8 mouse cellular contexts compared by ENCODE assay signal in the genomic region with DNA sequence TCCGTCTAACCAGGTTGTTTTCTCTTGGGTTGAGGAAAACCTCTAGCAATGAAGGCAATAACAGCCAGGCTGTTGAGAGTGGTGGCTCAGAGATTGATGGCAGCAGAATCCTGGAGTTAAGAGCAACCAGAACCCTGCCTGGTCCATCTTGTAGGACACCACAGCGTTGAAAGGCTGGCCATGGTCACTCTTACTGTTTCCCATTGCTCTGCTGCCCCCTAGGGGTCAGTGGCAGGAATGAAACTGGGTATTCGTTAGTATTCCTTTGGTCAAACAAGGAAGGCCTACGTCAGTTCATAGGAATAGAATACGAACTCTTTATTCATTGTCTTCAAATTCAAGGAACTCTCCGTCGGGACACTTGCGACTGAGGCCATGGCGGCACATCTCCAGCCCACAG. TPM values are rescaled to one million over a fixed set of nuclear protein-coding genes. Genes with fewer than 3 reads are reported as not detected.
DNase-seq lines count a peak whose midpoint lies in the region; ATAC-seq and TF ChIP-seq lines count a peak whose summit lies in the region.
"Had no signal": no experiment of that assay in that cellular context is flagged by ENCODE, and none has a peak within 500 bp of the region (broad histone marks: within the 10 kb centered on the region; RNA-seq: fewer than 3 reads in every experiment).

No protein-coding gene starts in this region.

- no peaks in the 10 kb centered on the region for H3K36me3 ChIP-seq in ES-E14 (ENCODE audit: control insufficient read depth, insufficient read depth, low read length, poor library complexity, severe bottlenecking)

- no peak overlapping the region for H3K27ac ChIP-seq in ES-E14 (ENCODE audit: insufficient read depth, low read depth, low read length, poor library complexity, severe bottlenecking)

- H3K9ac ChIP-seq in ES-E14 (ENCODE audit: insufficient read depth, low read depth, low read length, poor library complexity, severe bottlenecking) = no peak overlapping the region

- H3K4me1 ChIP-seq in ES-E14 (ENCODE audit: control insufficient read depth in 2 of 2, insufficient read depth in 2 of 2, low read length in 2 of 2, poor library complexity in 1 of 2) = no peaks in the 10 kb centered on the region

- H3K9me3 ChIP-seq in ES-E14 (ENCODE audit: control insufficient read depth, insufficient read depth, low read depth, low read length) = no peaks in the 10 kb centered on the region

- ATAC-seq in granulocyte monocyte progenitor cell, adult 5-6 weeks (replicated peaks; ENCODE audit: poor library complexity, severe bottlenecking) = peak; percentile 88

- in situ Hi-C loops in ES-E14 (cut with MboI; ENCODE audit: low sequenced_read_pairs in 2 of 2, unreplicated experiment in 2 of 2) = loop anchor here (10.0 to 25.0 kb wide), 2 partner anchors 154 to 291 kb away; no protein-coding TSS in a partner anchor

- no peak overlapping the region for H3K4me3 ChIP-seq in ES-E14 (ENCODE audit: insufficient read depth in 1 of 2, low read depth in 1 of 2, low read length in 2 of 2, poor library complexity in 1 of 2, severe bottlenecking in 1 of 2)

- no peak for DNase-seq in ES-E14 (ENCODE audit: low read depth, low spot score)
- peak; percentile 37 for DNase-seq in adrenal gland, adult 8-10 months
- peak; percentile 84 for DNase-seq in embryo, embryonic 11 days
- DNase-seq in layer of hippocampus, adult 9-11 months = peak; percentile 15
- peak; percentile 74 for DNase-seq in lung, postnatal 36 days
- DNase-seq in right cerebral cortex, postnatal 14 days = peak; percentile 68

TF ChIP-seq in ES-E14, 5 proteins besides CTCF, POLR2A, EP300 and RAD21:
- TF ChIP-seq HCFC1 (IDR thresholded peaks at IDR 0.05; ENCODE audit: borderline replicate concordance, insufficient read depth, low read length) (no peak), ZNF384 (IDR thresholded peaks at IDR 0.05; ENCODE audit: low read depth, low read length) (no peak), ZC3H11A (IDR thresholded peaks at IDR 0.05; ENCODE audit: borderline replicate concordance, low read depth, low read length) (peak; percentile 63; the same call in 1 of the 2 replicates)
TF ChIP-seq in ES-E14: peak in this region for 1.

RNA-seq across cellular contexts. Expression of gene Dmrt3, which starts 18.4 kb away (rescaled TPM):
- 0.37 and 0.40 TPM in 2 replicates for total RNA-seq in ES-E14 (2012; rRNA removed)
- not detected for total RNA-seq in adrenal gland, adult 8-10 months (2022)
- not detected in 2 replicates for total RNA-seq in granulocyte monocyte progenitor cell, adult 5-6 weeks (2014; fragmentation: Nextera tagmentation)
- total RNA-seq in granulocyte monocyte progenitor cell, adult 5-6 weeks (2017) = not detected in 2 replicates
- total RNA-seq: gastrocnemius, postnatal 4 days had no signal

RNA-seq across cellular contexts. Expression of gene Dmrt2, which starts 43.7 kb away (rescaled TPM):
- total RNA-seq in ES-E14 (2012; rRNA removed) = 0.16 and 0.31 TPM in 2 replicates
- total RNA-seq in adrenal gland, adult 8-10 months (2022) = 10 to 100 TPM in 1 of 4 experiments, 1 to 10 TPM in 3; 2.6 to 12.0 (median 5.7) TPM
- 0.82 TPM in 1 of 2 replicates, not detected in the other for total RNA-seq in granulocyte monocyte progenitor cell, adult 5-6 weeks (2014; fragmentation: Nextera tagmentation)
- not detected in 2 replicates for total RNA-seq in granulocyte monocyte progenitor cell, adult 5-6 weeks (2017)
